Mouse (Mus musculus) limb, embryonic 11.5 days (tissue): ENCODE measurements around the gene Rffl. TPM values are rescaled to one million over a fixed set of nuclear protein-coding genes. Genes with fewer than 3 reads are reported as not detected.

Experiments used
- ATAC-seq: fragments of 200-750 bp; cut with Nextera tagmentation; 2 replicates; pipeline ENCODE4 v1.8.0; 2017; ENCODE audit warnings: low read depth; ENCODE audit not compliant: insufficient number of reproducible peaks, low FRiP score, low TSS enrichment
- DNase-seq: peaks from one replicate; pipeline ENCODE4 v3.0.0-alpha.2; 2015; ENCODE audit warnings: low spot score
- H3K27ac ChIP-seq: fragments of 300-500 bp; sonication (generic); replicated peaks from 2 replicates; pipeline ENCODE4 v1.5.1; 2014; ENCODE audit warnings: low read depth, mild to moderate bottlenecking, low read length
- H3K27me3 ChIP-seq: fragments of 300-500 bp; sonication (generic); 2 replicates; pipeline ENCODE4 v1.6.1; 2014; ENCODE audit warnings: mild to moderate bottlenecking, low read length, mixed read lengths; ENCODE audit not compliant: control insufficient read depth, insufficient read depth
- H3K36me3 ChIP-seq: fragments of 300-500 bp; sonication (generic); 2 replicates; pipeline ENCODE4 v1.6.1; 2014; ENCODE audit warnings: mild to moderate bottlenecking, low read length, moderate library complexity, mixed read lengths; ENCODE audit not compliant: control insufficient read depth, insufficient read depth
- H3K4me1 ChIP-seq: fragments of 300-500 bp; sonication (generic); 2 replicates; pipeline ENCODE4 v1.6.1; 2014; ENCODE audit warnings: low read length, mixed read lengths; ENCODE audit not compliant: control insufficient read depth, insufficient read depth
- H3K4me2 ChIP-seq: fragments of 300-500 bp; sonication (generic); 2 replicates; pipeline ENCODE4 v1.6.1; 2014; ENCODE audit warnings: low read depth, mild to moderate bottlenecking, moderate library complexity; ENCODE audit not compliant: severe bottlenecking
- H3K4me3 ChIP-seq: fragments of 300-500 bp; sonication (generic); 2 replicates; pipeline ENCODE4 v1.5.1; 2014; ENCODE audit warnings: low read depth, low read length
- H3K9ac ChIP-seq: fragments of 300-500 bp; sonication (generic); 2 replicates; pipeline ENCODE4 v1.6.1; 2014; ENCODE audit warnings: mild to moderate bottlenecking, low read length
- H3K9me3 ChIP-seq: fragments of 300-500 bp; sonication (generic); 2 replicates; pipeline ENCODE4 v1.6.1; 2016; ENCODE audit warnings: low read length; ENCODE audit not compliant: control insufficient read depth
- WGBS: fragments of 180-500 bp; shearing (Covaris S2); extraction: QIAGEN DNeasy Blood & Tissue Kit; methylation state at CpG from one replicate; pipeline ENCODE4 v1.1.7; 2014; 5-methylcytosine and 5-hydroxymethylcytosine counted together
- polyA plus RNA-seq: library from polyadenylated mRNA; unstranded; fragments of >200 nt; fragmentation: Nextera tagmentation; extraction: Ambion mirVana; gene quantifications from 2 replicates; pipeline ENCODE4 v1.2.1, GENCODE M21; 2014

Gene Rffl
- polyA plus RNA-seq, 1 experiment from 2014 or later: 11.4 TPM

- Histone ChIP-seq H3K9ac (no peak overlapping the region), H3K4me1 (0 out of 2 replicates have a peak, but pooled peaks cover 2% of the 10 kb centered on the region), H3K27ac (no peak overlapping the region), H3K9me3 (no peaks in the 10 kb centered on the region), H3K36me3 (no peaks in the 10 kb centered on the region), H3K4me3 (no peak overlapping the region), H3K4me2 (no peak overlapping the region), H3K27me3 (no peaks in the 10 kb centered on the region)
- DNase-seq (no peak), ATAC-seq (no peak)
- 74% methylated on average over 5 of the region's 5 CpGs for WGBS
Measured at GRCm38 (mm10) chr11:82867956-82868355, 3.1 kb downstream of the Rffl start.

DNA sequence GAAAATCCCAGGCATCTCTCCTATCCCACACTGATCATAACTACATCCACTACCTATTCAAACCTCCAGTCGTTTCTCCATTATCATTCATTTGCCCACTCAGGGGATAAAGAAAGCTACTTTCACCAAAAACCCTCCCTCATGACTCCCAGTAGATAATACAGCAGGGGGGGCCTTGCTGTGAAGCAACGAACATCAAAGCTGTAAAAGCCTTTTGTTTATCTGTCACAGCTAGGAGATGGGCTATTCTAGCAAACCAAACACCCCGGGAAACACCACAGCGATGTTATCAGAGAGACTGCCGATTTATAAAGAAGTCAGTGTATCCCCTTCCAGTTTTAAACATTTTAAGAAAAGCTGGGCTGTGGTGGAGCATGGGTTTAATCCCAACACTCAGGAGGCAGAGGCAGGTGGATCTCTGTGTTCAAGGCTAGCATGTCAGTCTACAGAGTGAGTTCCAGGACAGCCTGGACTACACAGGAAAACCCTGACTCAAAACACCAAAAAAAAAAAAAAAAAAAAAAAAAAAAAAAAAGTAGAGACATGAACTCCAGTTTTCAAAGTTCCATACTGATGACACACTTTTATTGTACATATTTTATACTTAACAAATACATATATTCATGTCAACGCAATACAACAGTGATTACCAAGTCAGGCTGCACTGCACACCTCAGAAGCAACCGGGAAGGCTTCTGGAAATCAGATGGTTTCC is 4.0 kb downstream of the Rffl start:
- H3K4me2 ChIP-seq: no peak overlapping the region
- H3K36me3 ChIP-seq: no peaks in the 10 kb centered on the region
- no peak overlapping the region for H3K4me3 ChIP-seq
- DNase-seq: no peak
- 36% methylated on average over 7 of the region's 7 CpGs for WGBS
- no peak overlapping the region for H3K27ac ChIP-seq
- no peaks in the 10 kb centered on the region for H3K9me3 ChIP-seq
- 0 out of 2 replicates have a peak, but pooled peaks cover 2% of the 10 kb centered on the region for H3K4me1 ChIP-seq
- ATAC-seq: no peak
- H3K9ac ChIP-seq: no peak overlapping the region
- H3K27me3 ChIP-seq: no peaks in the 10 kb centered on the region

DNA sequence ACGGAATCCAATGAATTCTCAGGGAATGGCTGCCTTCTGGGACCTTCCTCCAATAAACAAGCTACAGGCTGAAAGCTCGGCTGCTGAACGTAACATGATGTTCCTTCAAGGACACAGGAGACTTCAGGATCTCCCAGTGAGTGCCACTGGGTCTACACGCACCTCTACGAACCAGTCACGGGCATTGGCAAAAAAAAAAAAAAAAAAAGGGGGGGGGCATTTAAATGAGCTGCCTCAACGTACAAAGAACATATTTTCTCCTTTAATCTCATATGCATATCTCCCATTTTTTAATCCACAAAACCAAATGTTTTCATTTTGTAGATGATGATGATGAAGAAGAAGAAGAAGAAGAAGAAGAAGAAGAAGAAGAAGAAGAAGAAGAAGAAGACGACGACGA is 5.1 kb downstream of the Rffl start:
- Histone ChIP-seq H3K9ac (no peak overlapping the region), H3K4me1 (0 out of 2 replicates have a peak, but pooled peaks cover 2% of the 10 kb centered on the region)

DNA sequence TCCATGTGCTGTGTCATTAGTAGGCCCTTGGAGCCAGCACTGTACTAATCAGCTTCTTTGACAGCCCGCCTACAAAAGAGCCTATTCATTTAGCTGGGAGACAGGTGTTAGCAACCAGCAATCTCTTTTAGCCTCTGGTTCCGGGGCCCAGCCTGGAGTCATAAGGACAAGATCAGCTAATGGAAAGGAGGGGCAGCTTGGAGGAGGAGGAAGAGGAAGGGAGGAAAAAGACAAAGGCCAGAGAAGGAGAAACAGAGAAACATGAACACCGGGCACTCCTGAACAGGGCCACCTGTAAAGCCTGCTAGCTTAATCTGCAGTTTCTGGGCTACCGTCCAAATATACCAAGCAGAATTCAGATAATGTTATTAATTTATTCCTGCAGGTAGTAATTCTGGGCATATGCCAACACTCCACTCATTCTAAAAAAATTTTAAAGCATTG is 7.5 kb downstream of the Rffl start:
- 70% methylated on average over 4 of the region's 4 CpGs for WGBS
- Histone ChIP-seq H3K9me3 (no peaks in the 10 kb centered on the region), H3K4me2 (no peak overlapping the region), H3K36me3 (no peaks in the 10 kb centered on the region), H3K27ac (no peak overlapping the region), H3K4me3 (no peak overlapping the region), H3K4me1 (0 out of 2 replicates have a peak, but pooled peaks cover 2% of the 10 kb centered on the region), H3K9ac (no peak overlapping the region), H3K27me3 (no peaks in the 10 kb centered on the region)
- ATAC-seq: no peak
- DNase-seq: no peak

More for the DNA sequence above, 5.1 kb downstream of the Rffl start:
- H3K36me3 ChIP-seq: no peaks in the 10 kb centered on the region
- no peaks in the 10 kb centered on the region for H3K9me3 ChIP-seq
- no peak overlapping the region for H3K27ac ChIP-seq
- no peak overlapping the region for H3K4me3 ChIP-seq
- H3K4me2 ChIP-seq: no peak overlapping the region
- 87% methylated on average over 10 of the region's 10 CpGs for WGBS
- no peaks in the 10 kb centered on the region for H3K27me3 ChIP-seq
- DNase-seq (no peak), ATAC-seq (no peak)

- H3K4me3 ChIP-seq: no peak overlapping the region
- 0 out of 2 replicates have a peak, but pooled peaks cover 2% of the 10 kb centered on the region for H3K4me1 ChIP-seq
- no peaks in the 10 kb centered on the region for H3K27me3 ChIP-seq
- WGBS: 86% methylated on average over 2 of the region's 2 CpGs
- ATAC-seq (no peak), DNase-seq (no peak)
- H3K9ac ChIP-seq: no peak overlapping the region
- no peaks in the 10 kb centered on the region for H3K9me3 ChIP-seq
- H3K36me3 ChIP-seq: no peaks in the 10 kb centered on the region
- no peak overlapping the region for H3K27ac ChIP-seq
- H3K4me2 ChIP-seq: no peak overlapping the region
Measured at GRCm38 (mm10) chr11:82863059-82863458, 8.0 kb downstream of the Rffl start.

DNA sequence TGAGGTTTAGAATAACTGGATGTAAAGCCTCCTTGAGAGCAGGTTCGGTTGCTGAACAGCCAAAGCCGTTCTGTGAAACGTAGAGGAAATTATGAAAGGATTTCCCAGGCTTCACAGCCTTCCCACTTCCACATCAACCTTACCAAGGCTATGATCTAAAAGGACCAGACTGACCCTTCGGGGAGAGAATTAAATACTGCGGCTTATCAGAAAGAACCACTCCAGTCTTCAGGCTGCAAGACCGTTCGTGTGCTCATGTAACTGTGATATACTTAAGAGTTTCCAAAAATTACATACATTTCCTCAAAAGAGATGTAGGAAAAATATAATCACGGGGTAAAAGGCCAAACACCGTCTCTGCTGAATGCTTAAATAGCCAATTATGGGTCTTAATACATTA is 8.4 kb downstream of the Rffl start:
- ATAC-seq: no peak
- Histone ChIP-seq H3K4me1 (no peaks in the 10 kb centered on the region), H3K4me3 (no peak overlapping the region), H3K36me3 (no peaks in the 10 kb centered on the region), H3K9me3 (no peaks in the 10 kb centered on the region), H3K4me2 (no peak overlapping the region), H3K9ac (no peak overlapping the region), H3K27ac (no peak overlapping the region), H3K27me3 (no peaks in the 10 kb centered on the region)
- 89% methylated on average over 9 of the region's 9 CpGs for WGBS
- DNase-seq: no peak

- H3K4me2 ChIP-seq: no peak overlapping the region
- DNase-seq (no peak), ATAC-seq (no peak)
- 79% methylated on average over 8 of the region's 8 CpGs for WGBS
- no peaks in the 10 kb centered on the region for H3K4me1 ChIP-seq
- H3K4me3 ChIP-seq: no peak overlapping the region
- H3K36me3 ChIP-seq: no peaks in the 10 kb centered on the region
- no peaks in the 10 kb centered on the region for H3K9me3 ChIP-seq
- H3K27ac ChIP-seq: no peak overlapping the region
- H3K9ac ChIP-seq: no peak overlapping the region
- no peaks in the 10 kb centered on the region for H3K27me3 ChIP-seq
Measured at GRCm38 (mm10) chr11:82861558-82861957, 9.5 kb downstream of the Rffl start.

GRCm38 (mm10) chr11:82860759-82861158 is 10.3 kb downstream of the Rffl start:
- ATAC-seq (no peak), DNase-seq (no peak)
- no peaks in the 10 kb centered on the region for H3K36me3 ChIP-seq
- no peaks in the 10 kb centered on the region for H3K9me3 ChIP-seq
- no peak overlapping the region for H3K4me3 ChIP-seq
- 88% methylated on average over 6 of the region's 6 CpGs for WGBS
- no peak overlapping the region for H3K4me2 ChIP-seq
- no peaks in the 10 kb centered on the region for H3K27me3 ChIP-seq
- no peak overlapping the region for H3K27ac ChIP-seq
- no peak overlapping the region for H3K9ac ChIP-seq
- H3K4me1 ChIP-seq: no peaks in the 10 kb centered on the region
